Mouse (Mus musculus): ENCODE results near the gene Xdh. TPM values are rescaled to one million over a fixed set of nuclear protein-coding genes. Genes with fewer than 3 reads are reported as not detected.

Xdh gene
- polyA plus RNA-seq, 1 experiment from 2014 or later, result 0.08 TPM

DNA sequence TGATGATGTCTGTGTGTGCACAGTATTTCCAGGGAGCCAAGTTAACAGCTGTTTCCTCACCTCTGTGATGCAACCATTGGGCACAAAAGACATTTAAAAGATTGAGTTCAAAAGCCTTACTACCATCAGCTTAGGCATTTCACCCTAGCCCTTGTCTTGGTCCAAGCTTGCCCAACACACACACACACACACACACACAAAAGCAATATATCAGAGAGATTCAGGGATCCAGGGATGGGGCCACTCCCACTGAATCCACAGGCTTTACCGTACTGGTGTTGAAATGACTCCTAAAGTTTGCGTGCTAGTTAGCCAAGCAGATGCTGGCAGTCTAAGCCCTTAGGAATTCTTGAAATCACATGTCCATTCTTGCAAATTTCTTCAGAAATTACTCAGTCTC, 1.2 kb downstream of the Xdh start:
- H3K36me3 ChIP-seq (ENCODE audit: control insufficient read depth, insufficient read depth, low read length), result no peaks in the 10 kb centered on the region
- no peak overlapping the region for H3K4me3 ChIP-seq (ENCODE audit: low read depth, low read length)
- H3K27me3 ChIP-seq (ENCODE audit: control insufficient read depth, insufficient read depth, low read length), result no peaks in the 10 kb centered on the region
- no peak overlapping the region for H3K9ac ChIP-seq (ENCODE audit: low read length)
- no peak overlapping the region for H3K4me2 ChIP-seq
- H3K4me1 ChIP-seq (ENCODE audit: control insufficient read depth, insufficient read depth, low read length), result no peaks in the 10 kb centered on the region
- 88% methylated on average over 2 of the region's 2 CpGs for WGBS
- ATAC-seq (ENCODE audit: low FRiP score), result no peak
- H3K9me3 ChIP-seq (ENCODE audit: control insufficient read depth, low read length), result no peaks in the 10 kb centered on the region
- DNase-seq (ENCODE audit: low spot score, missing footprints), result no peak
- H3K27ac ChIP-seq (ENCODE audit: low read depth, low read length), result no peak overlapping the region

GRCm38 (mm10) chr17:73948039-73948438, 2.0 kb downstream of the Xdh start:
- WGBS, result 91% methylated on average over 3 of the region's 3 CpGs
- H3K4me1 ChIP-seq (ENCODE audit: control insufficient read depth, insufficient read depth, low read length), result no peaks in the 10 kb centered on the region
- DNase-seq (ENCODE audit: low spot score, missing footprints), result no peak
- no peaks in the 10 kb centered on the region for H3K36me3 ChIP-seq (ENCODE audit: control insufficient read depth, insufficient read depth, low read length)
- H3K9ac ChIP-seq (ENCODE audit: low read length), result no peak overlapping the region
- H3K27ac ChIP-seq (ENCODE audit: low read depth, low read length), result no peak overlapping the region
- no peak overlapping the region for H3K4me2 ChIP-seq
- ATAC-seq (ENCODE audit: low FRiP score), result no peak
- H3K27me3 ChIP-seq (ENCODE audit: control insufficient read depth, insufficient read depth, low read length), result no peaks in the 10 kb centered on the region
- H3K9me3 ChIP-seq (ENCODE audit: control insufficient read depth, low read length), result no peaks in the 10 kb centered on the region
- no peak overlapping the region for H3K4me3 ChIP-seq (ENCODE audit: low read depth, low read length)

DNA sequence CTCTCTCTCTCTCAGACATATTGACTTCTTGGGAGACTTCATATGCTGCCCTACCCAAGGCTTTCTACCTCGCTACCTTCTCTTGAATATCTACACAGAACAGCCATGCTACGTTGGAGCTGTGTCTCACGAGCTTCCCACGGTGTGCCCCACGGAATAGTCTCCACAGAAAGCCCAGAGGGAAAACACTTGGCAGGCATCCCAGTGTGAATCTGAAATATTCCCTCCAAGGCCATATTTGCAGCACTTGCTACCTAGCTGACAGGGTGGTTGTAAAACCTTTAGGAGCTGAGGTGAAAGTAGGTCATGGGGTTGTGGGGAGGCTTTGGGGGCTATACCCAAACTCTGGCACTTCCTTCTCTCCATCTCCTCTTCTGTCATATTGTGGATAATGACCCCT, 3.1 kb downstream of the Xdh start:
- ATAC-seq (ENCODE audit: low FRiP score) (no peak), DNase-seq (ENCODE audit: low spot score, missing footprints) (no peak)
- Histone ChIP-seq H3K36me3 (ENCODE audit: control insufficient read depth, insufficient read depth, low read length) (no peaks in the 10 kb centered on the region), H3K27me3 (ENCODE audit: control insufficient read depth, insufficient read depth, low read length) (no peaks in the 10 kb centered on the region), H3K4me2 (no peak overlapping the region), H3K4me1 (ENCODE audit: control insufficient read depth, insufficient read depth, low read length) (no peaks in the 10 kb centered on the region), H3K9ac (ENCODE audit: low read length) (no peak overlapping the region), H3K27ac (ENCODE audit: low read depth, low read length) (no peak overlapping the region), H3K9me3 (ENCODE audit: control insufficient read depth, low read length) (no peaks in the 10 kb centered on the region), H3K4me3 (ENCODE audit: low read depth, low read length) (no peak overlapping the region)
- 95% methylated on average over 5 of the region's 5 CpGs for WGBS

DNA sequence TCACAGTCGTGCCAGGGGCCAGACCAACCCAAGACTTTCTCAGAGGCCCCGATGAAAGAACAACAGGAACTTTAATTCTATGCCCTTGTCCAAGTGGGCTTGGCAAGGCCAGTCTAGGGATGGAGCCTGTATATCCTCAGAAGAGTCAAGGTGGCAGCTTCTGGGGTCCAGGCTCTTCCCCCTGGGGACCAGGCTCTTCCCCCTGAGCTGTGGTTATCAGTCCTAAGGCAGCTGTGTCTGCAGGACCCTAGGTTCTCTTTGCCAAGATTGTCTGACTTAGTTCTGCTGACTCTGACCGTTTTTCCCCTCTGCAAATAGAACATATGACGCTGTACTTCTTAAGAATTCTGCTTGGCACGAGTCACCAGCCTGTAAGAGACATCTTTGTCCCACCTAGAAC, 5.3 kb downstream of the Xdh start:
- Histone ChIP-seq H3K4me2 (no peak overlapping the region), H3K9me3 (ENCODE audit: control insufficient read depth, low read length) (no peaks in the 10 kb centered on the region), H3K27me3 (ENCODE audit: control insufficient read depth, insufficient read depth, low read length) (no peaks in the 10 kb centered on the region), H3K36me3 (ENCODE audit: control insufficient read depth, insufficient read depth, low read length) (no peaks in the 10 kb centered on the region), H3K4me3 (ENCODE audit: low read depth, low read length) (no peak overlapping the region), H3K27ac (ENCODE audit: low read depth, low read length) (no peak overlapping the region), H3K4me1 (ENCODE audit: control insufficient read depth, insufficient read depth, low read length) (no peaks in the 10 kb centered on the region), H3K9ac (ENCODE audit: low read length) (no peak overlapping the region)
- WGBS, result 83% methylated on average over 5 of the region's 5 CpGs
- no peak for DNase-seq (ENCODE audit: low spot score, missing footprints)
- no peak for ATAC-seq (ENCODE audit: low FRiP score)

GRCm38 (mm10) chr17:73942268-73942962, 7.6 kb downstream of the Xdh start:
- Histone ChIP-seq H3K4me1 (ENCODE audit: control insufficient read depth, insufficient read depth, low read length) (no peaks in the 10 kb centered on the region), H3K9ac (ENCODE audit: low read length) (no peak overlapping the region), H3K4me3 (ENCODE audit: low read depth, low read length) (no peak overlapping the region), H3K27ac (ENCODE audit: low read depth, low read length) (no peak overlapping the region), H3K36me3 (ENCODE audit: control insufficient read depth, insufficient read depth, low read length) (no peaks in the 10 kb centered on the region), H3K27me3 (ENCODE audit: control insufficient read depth, insufficient read depth, low read length) (no peaks in the 10 kb centered on the region), H3K9me3 (ENCODE audit: control insufficient read depth, low read length) (no peaks in the 10 kb centered on the region), H3K4me2 (no peak overlapping the region)
- DNase-seq (ENCODE audit: low spot score, missing footprints), result no peak
- WGBS, result 91% methylated on average over 3 of the region's 3 CpGs
- no peak for ATAC-seq (ENCODE audit: low FRiP score)

GRCm38 (mm10) chr17:73941816-73942215, 8.2 kb downstream of the Xdh start:
- Histone ChIP-seq H3K9ac (ENCODE audit: low read length) (no peak overlapping the region), H3K4me2 (no peak overlapping the region), H3K27ac (ENCODE audit: low read depth, low read length) (no peak overlapping the region), H3K27me3 (ENCODE audit: control insufficient read depth, insufficient read depth, low read length) (no peaks in the 10 kb centered on the region), H3K4me1 (ENCODE audit: control insufficient read depth, insufficient read depth, low read length) (no peaks in the 10 kb centered on the region), H3K4me3 (ENCODE audit: low read depth, low read length) (no peak overlapping the region), H3K36me3 (ENCODE audit: control insufficient read depth, insufficient read depth, low read length) (no peaks in the 10 kb centered on the region), H3K9me3 (ENCODE audit: control insufficient read depth, low read length) (no peaks in the 10 kb centered on the region)
- DNase-seq (ENCODE audit: low spot score, missing footprints) (no peak), ATAC-seq (ENCODE audit: low FRiP score) (no peak)
- WGBS, result 80% methylated on average over 3 of the region's 3 CpGs

- Histone ChIP-seq H3K36me3 (ENCODE audit: control insufficient read depth, insufficient read depth, low read length) (no peaks in the 10 kb centered on the region), H3K4me2 (no peak overlapping the region), H3K27me3 (ENCODE audit: control insufficient read depth, insufficient read depth, low read length) (no peaks in the 10 kb centered on the region), H3K9ac (ENCODE audit: low read length) (no peak overlapping the region), H3K4me3 (ENCODE audit: low read depth, low read length) (no peak overlapping the region), H3K4me1 (ENCODE audit: control insufficient read depth, insufficient read depth, low read length) (no peaks in the 10 kb centered on the region), H3K27ac (ENCODE audit: low read depth, low read length) (no peak overlapping the region), H3K9me3 (ENCODE audit: control insufficient read depth, low read length) (no peaks in the 10 kb centered on the region)
- WGBS, result 89% methylated on average over 7 of the region's 7 CpGs
- ATAC-seq (ENCODE audit: low FRiP score), result no peak
- no peak for DNase-seq (ENCODE audit: low spot score, missing footprints)
Observed at GRCm38 (mm10) chr17:73937073-73937472, 12.9 kb downstream of the Xdh start.

DNA sequence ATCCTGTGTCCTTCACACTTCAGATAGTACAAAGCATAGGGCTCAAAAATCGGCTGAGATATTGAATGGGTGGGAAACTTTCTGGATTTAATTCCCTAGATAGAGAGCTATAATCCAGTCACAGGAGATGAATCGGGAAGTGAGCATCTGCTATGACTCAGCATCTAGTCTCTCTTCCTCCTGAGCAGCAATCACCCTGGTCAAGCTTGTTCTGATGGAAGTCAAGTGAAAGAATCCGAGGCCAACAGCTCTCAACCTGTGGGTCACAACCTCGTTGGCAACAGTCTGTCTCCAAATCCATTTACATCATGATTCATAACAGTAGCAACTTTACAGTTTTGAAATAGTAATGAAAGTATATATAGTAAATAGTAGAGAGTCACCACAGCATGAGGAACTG, 14.8 kb downstream of the Xdh start:
- no peak overlapping the region for H3K4me3 ChIP-seq (ENCODE audit: low read depth, low read length)
- no peak overlapping the region for H3K9ac ChIP-seq (ENCODE audit: low read length)
- no peak overlapping the region for H3K4me2 ChIP-seq
- no peaks in the 10 kb centered on the region for H3K9me3 ChIP-seq (ENCODE audit: control insufficient read depth, low read length)
- no peaks in the 10 kb centered on the region for H3K36me3 ChIP-seq (ENCODE audit: control insufficient read depth, insufficient read depth, low read length)
- WGBS, result 83% methylated on average over 4 of the region's 4 CpGs
- H3K27ac ChIP-seq (ENCODE audit: low read depth, low read length), result no peak overlapping the region
- no peaks in the 10 kb centered on the region for H3K4me1 ChIP-seq (ENCODE audit: control insufficient read depth, insufficient read depth, low read length)
- no peak for DNase-seq (ENCODE audit: low spot score, missing footprints)
- ATAC-seq (ENCODE audit: low FRiP score), result no peak
- H3K27me3 ChIP-seq (ENCODE audit: control insufficient read depth, insufficient read depth, low read length), result no peaks in the 10 kb centered on the region

- H3K4me2 ChIP-seq, result no peak overlapping the region
- no peaks in the 10 kb centered on the region for H3K4me1 ChIP-seq (ENCODE audit: control insufficient read depth, insufficient read depth, low read length)
- no peak overlapping the region for H3K9ac ChIP-seq (ENCODE audit: low read length)
- no peaks in the 10 kb centered on the region for H3K36me3 ChIP-seq (ENCODE audit: control insufficient read depth, insufficient read depth, low read length)
- H3K27me3 ChIP-seq (ENCODE audit: control insufficient read depth, insufficient read depth, low read length), result no peaks in the 10 kb centered on the region
- H3K4me3 ChIP-seq (ENCODE audit: low read depth, low read length), result no peak overlapping the region
- no peaks in the 10 kb centered on the region for H3K9me3 ChIP-seq (ENCODE audit: control insufficient read depth, low read length)
- no peak overlapping the region for H3K27ac ChIP-seq (ENCODE audit: low read depth, low read length)
- WGBS, result 79% methylated on average over 4 of the region's 4 CpGs
- ATAC-seq (ENCODE audit: low FRiP score) (no peak), DNase-seq (ENCODE audit: low spot score, missing footprints) (no peak)
Observed at GRCm38 (mm10) chr17:73934281-73934680, 15.7 kb downstream of the Xdh start.
